Mouse (Mus musculus) lung, adult 10 weeks (tissue): ENCODE measurements around the gene Ncl. TPM values are rescaled to one million over a fixed set of nuclear protein-coding genes. Genes with fewer than 3 reads are reported as not detected.

Source experiments
- polyA plus RNA-seq: library from polyadenylated mRNA; stranded (reverse); fragments of 350-450 nt; fragmentation: Illumina TruSeq; extraction: RNeasy Lipid Tissue Mini Kit (QIAGEN cat#74804); gene quantifications from one replicate; pipeline ENCODE4 v1.2.3, GENCODE M21; 2014; ENCODE audit warnings: low read depth, low replicate concordance; ENCODE audit not compliant: insufficient read depth

The Ncl gene
- polyA plus RNA-seq: 97.1 TPM

GRCm38 (mm10) chr1:86358906-86359797, at the start of gene Ncl:
Ncl (minus strand) TSS chr1:86359400.

GRCm38 (mm10) chr1:86302532-86302931, 56.7 kb downstream of the Ncl start, which contains the start of gene B3gnt7:
B3gnt7 (plus strand) TSS chr1:86302832.

Other genes with a start within 250 kb of the Ncl start
- gene Htr2b, start 247.4 kb downstream of the Ncl start, polyA plus RNA-seq: 0.79 TPM
- not detected for gene Gm21972, start 225.8 kb downstream of the Ncl start, polyA plus RNA-seq
- 3.0 TPM for gene Armc9, start 204.6 kb downstream of the Ncl start, polyA plus RNA-seq
- gene B3gnt7, start 56.6 kb downstream of the Ncl start, polyA plus RNA-seq: 4.5 TPM
- 0.81 TPM for gene Nmur1, start 66.8 kb upstream of the Ncl start, polyA plus RNA-seq
- gene Tex44, start 66.9 kb upstream of the Ncl start, polyA plus RNA-seq: not detected
- 1,182 TPM for gene Ptma, start 167.3 kb upstream of the Ncl start, polyA plus RNA-seq
- 28.8 TPM for gene Pde6d, start 223.2 kb upstream of the Ncl start, polyA plus RNA-seq
- 10.9 TPM for gene Cops7b, start 223.5 kb upstream of the Ncl start, polyA plus RNA-seq